Mouse (Mus musculus) adrenal gland, postnatal 36 days (tissue): ENCODE measurements at regions not wholly inside any gene's neighbourhood (a gene's known extent, or its start where the extent isn't known, plus 50 kb on each side); places are given as distances from the start of the nearest gene placed in this dataset.

Experiments
- DNase-seq, 2 experiments: peaks; one replicate each; pipeline ENCODE4 v3.0.0; 2021; ENCODE audit warnings: mixed read lengths in 1 of 2

DNA sequence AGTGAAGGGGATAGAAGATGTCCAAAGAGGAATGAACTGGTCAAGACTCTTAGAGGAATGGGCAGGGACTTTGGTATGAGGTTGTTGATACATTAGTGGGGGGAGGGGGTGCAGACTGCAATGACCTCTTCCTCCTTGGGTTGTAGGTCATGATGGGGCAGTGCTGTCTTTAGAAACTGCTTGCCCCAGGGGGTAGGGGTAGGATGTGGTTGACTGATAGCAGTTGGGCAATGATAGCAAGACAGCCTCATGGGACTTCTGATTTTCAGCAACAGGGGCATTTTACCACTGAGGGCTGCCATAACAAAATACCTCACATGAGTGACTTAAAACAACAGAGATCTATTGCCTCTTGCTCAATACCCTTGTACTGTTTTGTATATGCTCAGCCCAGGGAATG, 63.5 kb upstream of the 1700017B05Rik start:
- no peak for DNase-seq

DNA sequence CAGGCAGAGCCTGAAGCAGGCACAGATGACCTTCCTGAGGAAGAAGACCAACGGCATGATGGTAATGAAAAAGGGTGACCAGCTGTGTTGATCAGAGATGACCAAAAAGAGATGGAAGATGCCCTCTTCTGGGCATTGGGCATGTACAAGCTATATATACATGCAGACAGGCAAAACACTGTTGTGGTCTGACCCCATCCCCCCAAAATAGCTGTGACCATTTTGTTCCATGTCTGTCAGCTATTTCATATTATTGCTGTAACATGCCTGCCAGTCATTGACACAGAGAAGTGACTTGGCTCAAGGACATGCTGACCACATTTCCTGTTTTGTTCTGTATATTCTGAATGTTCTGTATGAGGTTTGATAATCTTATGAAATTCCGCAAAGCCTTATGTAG, 56.6 kb upstream of the 1700017B05Rik start:
- DNase-seq, result no peak

- peak in 1 of 2 experiments; percentile 36 for DNase-seq
Measured at GRCm38 (mm10) chr9:57317531-57318201, 55.3 kb upstream of the 1700017B05Rik start.

- no peak for DNase-seq
Measured at GRCm38 (mm10) chr9:57315032-57315660, 52.7 kb upstream of the 1700017B05Rik start.

GRCm38 (mm10) chr9:57313876-57314275, 51.5 kb upstream of the 1700017B05Rik start:
- no peak for DNase-seq

- DNase-seq, result no peak
Measured at GRCm38 (mm10) chr9:57312521-57312920, 50.1 kb upstream of the 1700017B05Rik start.
